Mouse (Mus musculus): ENCODE results near the gene Rhox2e. TPM values are rescaled to one million over a fixed set of nuclear protein-coding genes. Genes with fewer than 3 reads are reported as not detected.

Gene Rhox2e
- polyA plus RNA-seq (2012; rRNA removed), result not detected in 2 replicates

GRCm38 (mm10) chrX:37530152-37530551 is at the start of gene Rhox2e:
TSS of gene Rhox2e (plus strand) at chrX:37530452.

GRCm38 (mm10) chrX:37514059-37514458 is 16.2 kb upstream of the Rhox2e start, which contains the start of gene Rhox4d:
TSS of gene Rhox4d (plus strand) at chrX:37514359.

GRCm38 (mm10) chrX:37541719-37542118 is 11.5 kb downstream of the Rhox2e start, which contains the start of gene Rhox3e:
TSS of gene Rhox3e (plus strand) at chrX:37542019.

GRCm38 (mm10) chrX:37557112-37557511 is 26.9 kb downstream of the Rhox2e start, which contains the start of gene Rhox4e:
TSS of gene Rhox4e (plus strand) at chrX:37557412.

GRCm38 (mm10) chrX:37571105-37571504 is 40.9 kb downstream of the Rhox2e start, which contains the start of gene Rhox2f:
TSS of gene Rhox2f (plus strand) at chrX:37571405.

GRCm38 (mm10) chrX:37580692-37581091 is 50.4 kb downstream of the Rhox2e start, which contains the start of gene Rhox3f:
TSS of gene Rhox3f (plus strand) at chrX:37580992.

Other genes starting within 250 kb of the Rhox2e start
- not detected in 2 replicates for gene Rhox3a2, start 150.4 kb upstream of the Rhox2e start, polyA plus RNA-seq (2012; rRNA removed)
- gene Rhox4a2, start 139.6 kb upstream of the Rhox2e start, polyA plus RNA-seq (2012; rRNA removed), result not detected in 2 replicates
- not detected in 2 replicates for gene Rhox2b, start 118.4 kb upstream of the Rhox2e start, polyA plus RNA-seq (2012; rRNA removed)
- gene Rhox4b, start 98.0 kb upstream of the Rhox2e start, polyA plus RNA-seq (2012; rRNA removed), result 0.02 TPM in 1 of 2 replicates, not detected in the other
- gene Rhox2c, start 76.8 kb upstream of the Rhox2e start, polyA plus RNA-seq (2012; rRNA removed), result not detected in 2 replicates
- not detected in 2 replicates for gene Rhox3c, start 71.9 kb upstream of the Rhox2e start, polyA plus RNA-seq (2012; rRNA removed)
- gene Rhox4c, start 50.1 kb upstream of the Rhox2e start, polyA plus RNA-seq (2012; rRNA removed), result not detected in 2 replicates
- gene Rhox2d, start 37.0 kb upstream of the Rhox2e start, polyA plus RNA-seq (2012; rRNA removed), result not detected in 2 replicates
- not detected in 2 replicates for gene Rhox4d, start 16.1 kb upstream of the Rhox2e start, polyA plus RNA-seq (2012; rRNA removed)
- gene Rhox3e, start 11.6 kb downstream of the Rhox2e start, polyA plus RNA-seq (2012; rRNA removed), result not detected in 2 replicates
- gene Rhox4e, start 27.0 kb downstream of the Rhox2e start, polyA plus RNA-seq (2012; rRNA removed), result not detected in 2 replicates
- not detected in 2 replicates for gene Rhox2f, start 41.0 kb downstream of the Rhox2e start, polyA plus RNA-seq (2012; rRNA removed)
- gene Rhox3f, start 50.5 kb downstream of the Rhox2e start, polyA plus RNA-seq (2012; rRNA removed), result not detected in 2 replicates
- not detected in 2 replicates for gene Rhox4f, start 77.3 kb downstream of the Rhox2e start, polyA plus RNA-seq (2012; rRNA removed)
- gene Rhox3g, start 98.2 kb downstream of the Rhox2e start, polyA plus RNA-seq (2012; rRNA removed), result not detected in 2 replicates
- gene Rhox2g, start 113.0 kb downstream of the Rhox2e start, polyA plus RNA-seq (2012; rRNA removed), result not detected in 2 replicates
- not detected in 2 replicates for gene Rhox4g, start 120.9 kb downstream of the Rhox2e start, polyA plus RNA-seq (2012; rRNA removed)
- not detected in 2 replicates for gene Rhox3h, start 138.3 kb downstream of the Rhox2e start, polyA plus RNA-seq (2012; rRNA removed)
- gene Rhox2h, start 142.8 kb downstream of the Rhox2e start, polyA plus RNA-seq (2012; rRNA removed), result not detected in 2 replicates